Mouse (Mus musculus): ENCODE data around the gene Gm10799.

Gene Gm10799

DNA sequence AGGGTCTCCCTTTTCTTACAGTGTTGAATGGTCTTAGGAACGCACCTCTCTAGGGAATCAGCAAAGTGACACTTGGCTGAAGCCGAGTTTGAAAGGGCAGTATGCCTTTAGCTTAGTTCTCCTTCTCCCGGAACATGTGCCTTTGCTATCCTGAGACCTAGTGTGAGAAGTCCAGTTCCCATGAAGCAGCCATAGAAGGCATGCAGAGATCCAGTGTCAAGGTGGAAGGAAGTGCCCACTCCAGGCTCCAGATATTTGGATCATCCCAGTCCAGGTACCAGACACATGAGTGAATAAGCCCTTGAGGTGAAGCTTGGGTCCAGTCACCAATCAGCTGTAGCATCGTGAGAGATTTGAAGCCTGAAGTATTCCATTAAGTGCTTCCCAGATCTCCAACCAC is 9.4 kb downstream of the Gm10799 start:
- WGBS = 95% methylated on average over 4 of the region's 4 CpGs

- WGBS = 90% methylated on average over 1 of the region's 1 CpGs
Observed at GRCm38 (mm10) chr2:104058381-104058780, 10.0 kb downstream of the Gm10799 start.

DNA sequence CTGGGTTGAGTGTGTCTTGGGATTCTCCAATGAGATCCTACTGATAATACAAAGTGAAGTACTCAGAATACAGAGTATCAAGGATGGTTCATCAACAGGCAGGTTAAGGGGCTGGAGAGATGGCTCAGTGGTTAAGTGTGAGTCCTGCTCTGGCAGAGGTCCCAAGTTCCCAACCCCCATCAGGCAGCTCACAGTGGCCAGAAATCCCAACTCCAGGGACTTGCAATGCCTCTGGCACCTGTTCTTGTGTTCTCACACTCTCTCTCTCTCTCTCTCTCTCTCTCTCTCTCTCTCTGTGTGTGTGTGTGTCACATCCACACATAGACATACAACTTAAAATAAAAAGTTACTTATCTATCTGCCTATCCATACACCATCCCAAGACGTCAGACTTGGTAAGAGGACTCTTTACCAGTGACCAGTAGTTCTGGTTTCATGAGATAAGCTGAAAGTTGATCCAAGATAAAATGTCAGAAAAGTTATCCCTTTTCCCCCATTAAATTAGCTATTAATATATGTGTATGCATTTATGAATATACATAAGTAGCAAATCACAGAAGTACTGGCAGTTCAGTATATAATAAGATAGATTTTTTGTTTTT is 23.8 kb downstream of the Gm10799 start:
- WGBS = 94% methylated on average over 1 of the region's 1 CpGs

DNA sequence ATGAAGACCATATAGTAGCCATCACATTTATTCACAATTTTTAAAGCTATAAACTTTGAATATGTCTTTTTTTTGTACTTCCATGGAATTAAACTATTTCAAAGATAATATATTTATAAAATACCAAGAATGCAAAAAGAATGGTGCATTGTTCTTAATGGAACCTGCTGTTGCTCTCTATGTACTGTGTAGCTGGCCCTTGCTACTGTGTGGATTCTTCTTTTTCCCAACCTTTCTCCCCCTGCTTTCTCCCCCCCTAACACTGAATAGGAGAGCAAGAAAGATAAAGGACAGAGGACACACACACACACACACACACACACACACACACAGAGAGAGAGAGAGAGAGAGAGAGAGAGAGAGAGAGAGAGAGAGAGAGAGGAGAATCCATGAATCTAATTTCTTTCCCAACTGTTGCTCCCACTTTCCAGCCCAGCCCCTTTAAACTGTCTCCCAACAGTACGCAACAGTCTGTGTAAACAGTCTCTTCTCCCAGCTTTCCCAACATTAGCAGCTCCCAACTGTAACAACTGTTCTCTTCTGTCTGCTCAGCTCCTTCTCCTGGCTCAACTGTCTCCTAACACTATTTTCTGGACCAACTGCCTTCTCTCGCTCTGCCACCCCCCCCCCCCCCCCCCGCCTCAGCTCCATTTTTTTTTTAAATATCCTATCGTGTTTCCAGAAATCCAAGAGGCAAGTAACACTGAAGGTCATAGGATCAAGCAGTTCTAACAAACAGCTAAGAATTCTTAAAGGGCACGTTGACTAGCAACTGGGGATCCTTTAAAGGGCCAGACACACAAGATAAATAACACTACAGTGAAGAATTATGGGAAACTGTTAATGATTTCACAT is 24.5 kb downstream of the Gm10799 start:
- WGBS = 53% methylated on average over 5 of the region's 5 CpGs

GRCm38 (mm10) chr2:104042766-104043165 is 25.6 kb downstream of the Gm10799 start:
- 94% methylated on average over 15 of the region's 15 CpGs for WGBS

GRCm38 (mm10) chr2:104041632-104042031 is 26.7 kb downstream of the Gm10799 start:
- 54% methylated on average over 5 of the region's 5 CpGs for WGBS

- 77% methylated on average over 2 of the region's 2 CpGs for WGBS
Observed at GRCm38 (mm10) chr2:104038236-104038635, 30.1 kb downstream of the Gm10799 start.

DNA sequence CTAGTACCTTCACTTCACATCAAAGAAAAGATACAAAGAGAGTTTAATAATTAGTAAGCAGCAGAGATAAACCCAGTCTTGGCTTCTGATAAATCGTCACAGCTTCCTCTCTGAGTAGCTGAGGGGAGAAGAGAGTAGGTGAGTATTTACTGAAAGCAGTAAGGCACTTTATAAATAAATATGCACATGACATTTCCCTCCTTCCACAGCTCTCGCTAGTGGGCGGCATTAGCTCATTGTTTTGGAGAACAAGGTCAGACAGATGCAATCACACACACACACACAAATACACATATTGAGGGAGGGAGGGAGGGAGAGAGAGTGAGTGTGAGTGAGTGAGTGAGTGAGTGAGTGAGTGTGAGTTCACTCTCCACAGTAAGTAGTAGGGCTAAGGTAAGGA is 32.0 kb downstream of the Gm10799 start:
- 50% methylated on average over 3 of the region's 3 CpGs for WGBS

GRCm38 (mm10) chr2:104035595-104035994 is 32.8 kb downstream of the Gm10799 start:
- WGBS = 70% methylated on average over 6 of the region's 6 CpGs

- 32% methylated on average over 3 of the region's 3 CpGs for WGBS
Observed at GRCm38 (mm10) chr2:104034832-104035472, 33.4 kb downstream of the Gm10799 start.

GRCm38 (mm10) chr2:104032056-104032455 is 36.3 kb downstream of the Gm10799 start:
- WGBS = 92% methylated on average over 3 of the region's 3 CpGs

DNA sequence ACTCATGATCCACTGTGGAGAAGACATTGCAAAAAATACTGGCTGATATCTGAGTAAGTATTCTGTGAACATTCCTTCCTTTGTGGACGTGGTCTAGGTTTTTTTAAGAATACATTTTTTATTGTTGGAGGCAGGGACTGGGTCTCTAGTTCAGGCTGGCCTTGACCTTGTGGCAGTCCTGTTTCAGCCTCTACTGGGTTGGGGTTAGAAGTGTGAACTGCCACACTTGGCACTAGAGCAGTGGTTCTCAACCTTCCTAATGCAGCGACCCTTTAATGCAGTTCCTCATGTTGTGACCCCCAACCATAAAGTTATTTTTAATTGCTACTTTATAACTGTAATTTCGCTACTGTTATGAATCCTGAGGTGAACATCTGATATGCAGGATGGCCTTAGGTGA is 38.0 kb downstream of the Gm10799 start:
- 75% methylated on average over 3 of the region's 3 CpGs for WGBS

- WGBS = 42% methylated on average over 2 of the region's 2 CpGs
Observed at GRCm38 (mm10) chr2:104029074-104029473, 39.3 kb downstream of the Gm10799 start.

DNA sequence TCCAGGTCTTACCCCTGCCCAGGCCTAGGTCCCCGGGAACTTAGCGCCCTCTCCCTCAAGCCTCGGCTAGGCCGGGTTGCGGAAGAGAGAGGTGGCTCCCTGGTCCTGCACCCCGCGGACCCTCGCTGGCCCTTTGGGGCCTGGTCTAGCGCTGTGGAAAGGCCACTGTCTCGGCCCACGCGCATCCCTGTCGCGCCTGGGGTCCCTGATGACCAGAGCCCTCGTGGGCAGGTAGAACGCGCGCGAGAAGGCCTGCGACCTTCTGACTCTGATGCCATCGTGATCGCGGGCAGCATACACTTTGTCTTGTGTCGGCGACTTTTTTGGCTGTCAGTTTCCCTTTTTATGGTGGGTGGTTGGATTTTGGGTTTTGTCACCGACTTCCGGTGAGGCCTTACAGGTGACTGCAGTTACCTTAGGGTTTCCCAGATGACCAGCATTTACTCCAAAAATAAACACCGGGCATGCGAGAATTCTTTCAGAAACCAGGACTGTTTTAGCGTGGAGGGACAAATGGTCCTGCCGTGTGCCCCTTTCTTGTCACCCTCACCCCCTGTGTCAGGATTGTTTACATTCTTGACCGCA is 40.1 kb downstream of the Gm10799 start, which contains the start of gene 4931422A03Rik:
Gene 4931422A03Rik, minus strand, starts transcription at position 223 of the 585 bp plus-strand sequence.
- 1% methylated on average over 32 of the region's 32 CpGs for WGBS

DNA sequence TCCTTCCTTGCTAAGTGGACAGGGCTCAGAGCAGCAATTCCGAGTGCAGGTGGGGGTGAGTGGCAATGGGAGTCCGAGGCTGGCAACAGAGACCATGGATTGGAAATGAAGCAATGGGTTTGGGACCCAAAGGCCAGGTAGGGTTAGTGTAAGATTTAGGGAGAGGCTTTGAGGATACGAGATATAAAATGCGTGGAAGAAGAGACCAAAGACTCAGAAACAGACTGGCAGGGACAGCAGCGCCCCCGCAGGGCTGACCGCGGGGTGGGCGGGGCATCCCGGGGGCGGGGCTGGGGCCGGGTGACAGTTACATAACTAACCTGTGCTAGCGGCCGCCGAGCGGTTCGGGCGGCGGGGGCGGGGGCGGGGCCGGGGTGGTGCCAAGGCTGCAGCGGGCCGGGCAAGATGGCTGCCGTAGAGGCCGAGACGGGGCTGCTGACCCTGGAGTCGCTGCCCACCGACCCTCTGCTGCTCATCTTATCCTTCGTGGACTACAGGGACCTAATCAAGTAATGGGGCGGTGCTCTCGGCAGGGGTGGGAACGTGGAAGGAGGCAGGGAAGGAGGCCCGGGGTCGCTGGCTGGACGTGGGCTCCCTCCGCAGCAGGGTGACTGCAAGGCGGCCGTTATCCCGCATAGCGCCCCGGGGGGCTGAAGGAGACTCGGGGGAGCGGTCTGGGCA is 40.8 kb downstream of the Gm10799 start, which contains the start of gene Fbxo3:
Gene Fbxo3, plus strand, starts transcription at position 264 of the 681 bp plus-strand sequence.
- 1% methylated on average over 39 of the region's 44 CpGs for WGBS

DNA sequence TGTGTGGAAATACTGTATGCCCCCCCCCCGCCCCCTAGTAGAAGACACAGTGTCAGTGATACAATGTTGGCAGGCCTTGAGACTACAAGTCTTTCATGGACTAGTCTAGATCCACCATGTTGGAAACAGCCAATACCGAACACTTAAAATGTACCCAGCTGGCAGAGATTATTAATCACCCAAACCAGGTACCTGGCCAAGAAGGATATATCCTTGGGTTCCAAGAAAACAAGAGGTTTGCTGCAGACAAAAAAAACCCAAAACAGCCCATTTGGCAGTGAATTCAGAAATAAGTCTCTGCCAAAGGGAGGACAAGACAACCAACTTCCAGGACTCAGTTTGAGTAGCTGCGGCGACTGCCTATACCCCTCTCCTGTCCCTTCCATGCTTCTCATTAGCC is 43.7 kb downstream of the Gm10799 start:
- 96% methylated on average over 4 of the region's 4 CpGs for WGBS

DNA sequence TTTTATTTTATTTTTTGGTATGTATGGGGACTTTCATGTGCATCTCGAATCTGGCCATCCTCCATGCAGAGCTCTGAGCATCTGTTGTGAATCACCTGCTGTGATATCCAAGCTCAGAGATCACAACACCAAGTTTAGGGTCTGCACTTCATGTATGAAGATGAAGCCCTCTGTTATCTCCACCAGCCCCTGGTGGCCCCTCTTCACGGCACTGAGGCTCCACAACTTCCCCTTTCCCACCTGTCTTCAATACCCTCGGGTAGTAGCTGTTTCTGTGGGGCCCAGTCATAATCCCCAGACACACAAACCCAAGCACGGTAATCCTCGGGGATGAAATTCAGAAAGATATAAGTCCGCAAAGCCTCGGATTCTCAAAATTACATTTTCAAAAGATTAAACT is 45.3 kb downstream of the Gm10799 start:
- WGBS = 91% methylated on average over 7 of the region's 7 CpGs
